Mouse (Mus musculus) ovary, postnatal 10 days (tissue): ENCODE results near the gene Tpm4.
"Not testable (repeated sequence)": the region's sequence is repeated elsewhere in the genome, so short reads cannot be mapped to it uniquely, and the experiment has no call there.

Source experiments
- DNase-seq: peaks from one replicate; pipeline ENCODE4 v3.0.0; 2022; ENCODE audit warnings: low spot score

The Tpm4 gene

DNA sequence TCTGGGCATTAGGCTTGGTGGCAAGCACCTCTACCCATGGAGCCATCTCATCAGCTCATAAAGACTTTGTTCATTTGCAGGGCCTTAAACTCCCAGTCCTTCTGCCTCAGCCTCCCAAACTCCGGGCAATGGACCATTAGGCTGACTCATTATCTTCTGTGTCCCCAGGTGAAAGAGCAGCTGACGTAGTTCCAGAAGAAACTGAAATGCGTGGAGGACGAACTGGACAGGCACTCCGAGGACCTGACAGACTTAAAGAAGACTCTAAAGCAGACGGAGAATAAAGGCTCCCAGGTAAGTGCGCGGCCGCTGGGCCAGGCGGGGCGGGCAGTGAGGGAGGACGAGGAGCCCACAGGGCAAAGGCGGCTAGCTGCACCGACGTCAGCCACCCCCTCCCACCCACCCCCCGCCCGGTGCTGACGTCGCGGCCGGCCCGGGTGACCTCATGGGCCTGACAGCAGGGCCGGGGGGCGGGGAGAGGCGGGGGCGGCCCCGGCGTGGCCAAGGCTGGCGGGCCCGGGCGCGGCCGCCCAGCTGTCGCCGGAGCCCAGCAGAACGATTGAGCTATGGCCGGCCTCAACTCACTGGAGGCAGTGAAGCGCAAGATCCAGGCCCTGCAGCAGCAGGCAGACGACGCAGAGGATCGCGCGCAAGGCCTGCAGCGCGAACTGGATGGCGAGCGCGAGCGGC lies at the start of gene Tpm4:
Gene Tpm4 (plus strand): TSS at position 220 of the 690 bp plus-strand sequence.
- DNase-seq = peak; percentile 55

DNA sequence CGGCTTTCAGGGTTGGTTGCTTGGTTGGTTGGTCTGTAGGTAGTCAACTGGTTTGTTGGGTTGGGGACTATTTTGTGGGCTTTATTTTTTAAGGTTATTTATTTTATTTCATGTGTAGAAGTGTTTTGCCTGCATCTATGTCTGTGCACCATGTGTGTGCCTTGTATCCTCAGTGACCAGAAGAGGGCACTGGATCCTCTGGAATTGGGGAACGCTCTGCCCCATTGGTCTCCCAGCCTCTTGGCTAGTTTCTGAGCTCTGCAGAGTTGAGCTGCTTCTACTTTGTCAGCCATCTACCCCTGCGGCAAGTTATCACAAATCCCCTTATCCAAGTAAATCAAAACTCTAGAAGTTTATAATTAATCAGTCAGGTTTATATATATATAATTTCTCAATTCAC lies 47.2 kb upstream of the Tpm4 start:
- DNase-seq = not testable (repeated sequence)

DNA sequence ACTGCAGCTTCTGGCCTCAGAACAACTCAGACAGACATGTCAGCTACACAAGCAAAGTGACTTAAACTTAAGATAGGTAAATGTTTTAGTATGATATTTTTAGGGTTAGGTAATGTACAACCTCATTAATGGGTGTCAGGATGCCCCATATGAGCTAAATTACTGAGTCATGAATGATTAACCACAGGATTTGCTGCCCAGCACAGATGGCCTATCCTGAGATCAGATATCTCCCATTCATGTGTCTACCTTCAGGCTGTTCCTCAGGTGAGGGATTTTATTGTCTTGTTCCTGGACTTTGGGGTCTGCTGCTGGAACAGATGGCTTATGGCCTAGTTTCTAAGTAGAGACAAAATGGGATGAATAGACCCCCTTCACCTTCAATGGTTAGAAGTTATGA lies 38.1 kb upstream of the Tpm4 start:
- not testable (repeated sequence) for DNase-seq

DNA sequence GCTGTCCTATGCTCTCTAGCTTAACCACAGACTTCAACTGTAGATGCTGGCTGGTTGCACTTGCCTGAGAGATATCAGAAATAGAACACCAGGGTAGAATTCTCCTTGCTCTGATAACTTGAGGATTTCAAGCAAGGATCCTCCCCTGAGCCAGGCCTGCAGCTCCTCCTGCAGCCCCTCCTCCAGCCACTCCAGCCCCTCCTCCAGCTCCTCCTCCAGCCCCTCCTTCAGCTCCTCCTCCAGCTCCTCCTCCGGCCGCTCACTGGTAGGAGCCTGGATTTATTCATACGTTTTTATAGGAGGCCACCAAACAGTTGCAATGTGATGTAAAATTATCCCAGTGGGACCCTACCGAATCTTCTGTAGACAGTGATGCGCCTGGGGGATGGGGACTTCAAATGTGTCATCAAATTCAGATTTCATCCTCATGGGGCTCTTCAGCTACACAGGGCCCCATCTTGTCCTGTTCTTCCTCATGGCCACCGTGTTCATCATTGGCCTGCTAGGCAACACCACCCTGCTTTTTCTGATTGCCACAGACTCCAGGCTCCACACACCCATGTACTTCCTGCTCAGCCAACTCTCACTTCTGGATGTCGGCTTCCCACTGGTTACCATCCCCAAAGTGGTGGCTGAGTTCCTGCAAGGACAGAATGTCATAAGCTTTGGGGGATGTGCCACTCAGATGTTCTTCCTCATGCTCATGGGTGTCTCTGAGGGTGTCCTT lies 35.2 kb upstream of the Tpm4 start:
- DNase-seq = not testable (repeated sequence)

DNA sequence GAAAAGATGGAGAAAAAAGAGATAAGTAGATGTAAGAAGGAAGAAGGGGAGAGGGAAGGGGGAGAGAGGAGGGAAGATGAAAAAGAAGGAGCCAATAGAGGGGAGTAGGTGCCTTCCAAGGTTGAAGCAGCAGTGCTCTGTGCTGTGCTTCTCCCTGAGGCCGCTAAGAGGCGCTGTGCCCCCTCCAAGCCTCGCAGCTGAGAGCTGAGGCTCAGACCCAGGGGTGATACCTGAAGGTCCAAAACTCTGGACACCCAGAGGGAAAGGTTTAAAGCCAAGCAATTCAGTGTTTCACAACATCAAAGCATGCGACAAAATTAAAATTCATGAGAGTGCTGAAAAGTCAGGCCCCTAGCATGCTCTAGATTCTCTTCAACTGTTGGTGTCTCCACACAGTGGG lies 29.6 kb upstream of the Tpm4 start:
- DNase-seq = no peak

DNA sequence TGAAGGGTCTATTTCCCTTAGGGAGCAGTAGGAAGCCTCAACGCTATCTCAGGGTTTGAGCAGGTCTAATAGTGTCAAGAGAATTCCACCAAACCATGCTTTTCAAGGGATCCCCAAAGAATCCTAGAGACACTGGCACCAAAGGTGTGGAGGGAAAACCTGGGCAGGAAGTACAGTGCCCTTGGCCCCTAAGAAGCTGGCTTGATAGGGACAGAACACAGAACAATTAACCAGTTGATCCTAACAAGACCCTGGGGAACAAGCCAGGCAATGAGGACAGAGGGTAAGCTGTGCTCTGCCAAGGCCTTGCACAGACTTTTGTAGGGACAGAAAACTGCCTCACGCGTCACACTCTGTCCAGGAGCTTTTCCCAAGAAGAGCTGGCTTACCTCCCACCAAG lies 28.0 kb upstream of the Tpm4 start, which contains the start of gene Olfr374:
Gene Olfr374 (plus strand): TSS at position 301 of the 400 bp plus-strand sequence.
- no peak for DNase-seq

DNA sequence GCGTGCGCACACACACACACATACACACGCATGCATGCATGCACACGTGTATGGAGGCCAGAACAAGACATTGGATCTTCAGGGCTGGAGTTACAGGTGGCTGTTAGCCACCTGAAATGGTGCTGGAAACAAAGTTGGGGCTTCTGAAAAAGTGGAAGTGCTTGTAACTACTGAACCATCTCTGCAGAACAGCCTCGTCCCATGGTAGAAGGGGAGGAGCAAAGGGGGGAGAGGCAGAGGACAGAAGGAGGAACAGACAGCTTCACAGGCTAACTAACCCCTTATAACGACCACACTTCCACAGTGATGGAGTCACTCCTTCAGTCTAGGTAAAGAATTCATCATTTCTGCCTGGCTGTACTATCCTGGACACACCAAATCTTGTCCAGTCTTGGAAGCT lies 23.9 kb upstream of the Tpm4 start:
- DNase-seq = no peak

DNA sequence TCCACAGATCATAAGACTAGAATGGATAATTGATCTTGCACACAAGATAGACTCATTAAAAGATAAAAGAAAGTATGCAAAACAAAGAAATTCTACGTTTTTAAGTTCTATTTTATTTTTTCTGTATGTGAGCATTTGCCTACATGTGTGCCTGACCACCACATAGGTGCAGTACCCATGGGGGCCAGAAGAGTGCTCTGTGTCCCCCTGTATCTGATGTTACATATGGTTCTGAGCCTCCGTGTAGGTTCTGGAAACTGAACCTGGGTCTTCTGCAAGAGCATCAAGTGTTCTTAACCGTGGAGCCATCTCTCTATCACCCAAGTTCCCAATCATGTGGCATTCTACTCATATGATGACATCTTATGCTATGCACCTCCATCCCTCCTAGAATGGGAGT lies 22.3 kb upstream of the Tpm4 start:
- no peak for DNase-seq

DNA sequence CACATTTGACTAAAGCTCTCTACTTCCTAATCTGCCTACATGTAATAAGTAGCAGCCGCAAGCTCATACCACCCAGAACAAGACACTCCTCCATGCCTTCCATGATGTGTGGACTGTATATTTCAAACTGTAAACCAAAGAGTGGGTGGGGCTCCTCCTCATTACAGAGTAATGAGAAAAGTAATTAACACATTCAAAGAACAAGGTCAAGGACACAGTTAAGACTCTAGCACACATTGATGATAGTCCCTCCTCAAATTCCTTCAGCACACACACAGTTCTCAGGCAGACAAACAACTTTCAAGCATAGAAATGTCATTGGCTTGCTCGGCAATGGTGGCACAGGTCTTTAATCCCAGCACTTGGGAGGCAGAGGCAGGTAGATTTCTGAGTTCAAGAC lies 19.6 kb upstream of the Tpm4 start:
- no peak for DNase-seq

DNA sequence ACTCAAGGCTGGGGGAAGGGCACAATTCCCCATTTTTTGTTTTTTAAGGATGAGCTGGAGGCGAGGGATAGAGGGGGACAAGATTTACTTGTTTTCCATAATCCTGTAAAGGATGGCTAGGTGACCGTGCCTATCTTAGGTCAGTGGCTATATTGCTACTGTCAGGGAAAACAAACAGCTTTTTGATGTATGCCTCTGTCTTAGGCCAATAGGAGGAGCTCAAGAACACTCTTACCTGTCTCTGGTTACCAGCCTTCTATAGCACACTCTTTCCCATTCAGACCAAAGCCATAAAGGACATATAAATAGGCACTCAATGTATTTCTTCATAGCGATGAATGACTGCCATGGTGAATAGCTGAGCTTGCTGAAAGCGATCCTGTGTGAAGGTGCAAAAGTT lies 16.2 kb upstream of the Tpm4 start:
- no peak for DNase-seq

DNA sequence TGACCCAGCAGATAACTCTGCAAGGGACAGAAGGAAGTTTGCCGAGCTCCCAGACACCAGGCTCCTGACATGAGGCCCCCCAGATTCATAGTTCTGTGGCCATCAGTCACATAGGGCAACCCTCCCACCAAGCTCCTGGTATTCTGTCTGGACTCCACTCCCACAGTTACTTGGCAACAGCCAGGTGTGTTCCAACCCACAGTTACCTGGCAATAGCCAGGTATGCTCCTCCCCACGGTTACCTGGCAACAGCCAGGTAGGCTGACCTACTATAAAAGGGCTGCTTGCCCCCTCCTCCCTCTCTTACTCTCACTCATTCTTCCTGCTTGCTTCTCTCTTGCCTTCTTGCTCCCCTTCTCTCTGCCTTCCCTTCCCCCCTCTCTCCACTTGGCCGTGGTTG lies 13.3 kb upstream of the Tpm4 start:
- DNase-seq = not testable (repeated sequence)

DNA sequence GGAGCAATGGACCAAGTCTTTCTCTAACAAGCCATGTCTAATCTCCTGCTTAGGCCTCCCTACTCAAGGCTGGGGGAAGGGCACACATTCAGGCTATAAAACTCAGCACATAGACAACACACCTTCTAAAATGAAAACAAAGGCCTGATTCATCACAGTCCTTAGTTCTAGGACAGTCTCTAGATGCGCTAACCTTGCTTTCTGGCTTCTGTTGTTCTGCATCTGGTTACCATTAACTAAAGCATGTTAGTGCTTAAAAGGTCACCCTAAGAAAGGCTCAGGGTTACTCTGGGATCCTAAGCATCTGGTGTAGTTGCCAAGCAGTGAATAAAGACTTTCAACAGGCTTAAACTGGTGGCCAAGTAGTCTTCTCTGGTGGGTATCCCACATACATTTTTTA lies 12.8 kb upstream of the Tpm4 start:
- DNase-seq = no peak

DNA sequence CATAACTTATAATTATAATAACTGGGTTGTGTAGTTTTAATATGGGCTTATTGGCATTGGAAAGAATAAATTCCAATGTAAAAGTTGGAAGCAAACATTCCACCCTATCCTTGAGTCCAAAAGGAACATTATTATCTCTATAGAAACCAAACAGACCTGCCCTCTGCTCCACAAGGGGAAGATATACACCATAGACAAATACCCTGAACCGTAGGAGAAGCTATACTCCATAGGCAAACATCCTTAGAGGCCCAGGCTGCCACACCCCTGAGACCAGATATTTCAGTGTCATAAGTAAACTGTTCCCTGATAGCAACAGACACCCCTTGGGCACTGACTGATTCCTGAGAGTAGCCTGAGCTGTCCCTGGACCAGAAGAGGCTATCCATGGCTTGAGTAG lies 6.9 kb upstream of the Tpm4 start:
- no peak for DNase-seq

DNA sequence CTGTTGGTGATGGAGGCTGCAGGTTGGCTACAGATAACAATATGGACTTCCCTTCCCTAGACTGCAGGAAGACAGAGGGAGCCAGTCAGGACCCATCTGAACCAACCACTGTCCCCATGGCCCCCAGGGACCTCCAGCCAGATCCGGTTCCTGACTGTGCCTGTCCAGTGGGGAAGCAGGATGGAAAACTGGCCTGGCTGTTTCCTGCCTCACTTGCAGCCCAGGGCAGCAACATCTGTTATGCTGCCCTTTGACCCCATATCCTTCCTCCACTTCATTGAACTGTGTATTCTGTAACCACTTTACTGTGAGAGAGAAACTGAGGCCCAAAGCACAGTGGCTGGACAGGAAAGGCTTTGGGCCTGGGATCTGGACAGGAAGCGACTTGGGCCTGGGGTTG lies 3.5 kb upstream of the Tpm4 start:
- DNase-seq = no peak

DNA sequence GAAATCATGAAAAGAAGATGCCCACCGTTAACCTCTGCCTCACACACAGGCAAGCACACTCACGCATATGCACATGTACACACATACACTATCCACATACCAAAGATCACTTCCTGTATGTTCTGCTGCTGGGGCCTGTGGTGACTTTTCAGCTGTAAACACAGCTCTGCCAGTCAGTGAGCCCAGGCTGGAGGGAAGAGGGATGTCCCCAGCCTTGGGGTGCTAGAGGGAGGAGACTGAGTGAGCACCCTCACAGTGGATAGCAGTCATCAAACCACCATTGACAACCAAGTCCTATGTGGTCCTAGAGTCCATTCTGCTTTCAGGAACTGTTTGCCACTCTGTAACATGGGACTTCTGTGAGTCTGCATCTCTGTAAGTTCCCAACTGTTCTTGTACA lies 2.9 kb upstream of the Tpm4 start:
- DNase-seq = no peak

DNA sequence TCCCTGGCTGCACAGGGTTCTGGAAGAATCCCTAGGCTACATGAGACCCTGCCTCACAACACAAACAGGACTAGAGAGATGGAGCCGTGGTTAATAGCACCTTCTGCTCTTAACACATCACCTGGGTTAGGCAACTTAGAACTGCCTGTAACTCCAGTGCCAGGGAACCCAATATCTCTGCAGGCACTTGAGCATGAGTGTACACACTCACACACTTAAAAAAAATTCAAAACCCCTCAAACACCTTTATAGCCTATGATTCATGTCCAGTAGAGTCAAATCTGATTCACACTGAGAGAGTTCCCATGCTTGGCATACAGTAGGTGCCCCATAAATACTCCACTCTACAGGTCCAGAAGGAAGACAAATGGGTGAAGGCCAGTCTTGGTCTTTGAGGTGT lies 2.4 kb upstream of the Tpm4 start:
- DNase-seq = no peak

DNA sequence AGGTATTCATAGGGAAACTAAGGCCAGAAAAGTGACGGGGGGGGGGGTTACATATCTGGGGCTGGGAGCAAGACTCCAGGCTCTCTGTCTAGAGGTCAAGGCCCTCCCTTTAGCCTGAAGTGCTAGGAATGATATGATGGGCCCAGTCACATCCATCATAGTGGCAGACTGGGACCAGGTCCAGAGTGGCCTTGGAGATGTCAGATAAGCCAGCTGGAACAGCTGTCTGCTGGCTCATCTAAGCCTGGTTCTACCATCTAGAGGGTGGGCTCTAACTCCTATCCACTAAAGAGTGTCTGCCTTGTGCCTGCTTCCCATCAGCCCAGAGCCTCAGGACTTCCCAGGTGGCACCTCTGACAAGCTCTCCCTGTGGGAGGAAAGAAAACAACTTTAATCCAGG lies 1.9 kb upstream of the Tpm4 start:
- DNase-seq = no peak

DNA sequence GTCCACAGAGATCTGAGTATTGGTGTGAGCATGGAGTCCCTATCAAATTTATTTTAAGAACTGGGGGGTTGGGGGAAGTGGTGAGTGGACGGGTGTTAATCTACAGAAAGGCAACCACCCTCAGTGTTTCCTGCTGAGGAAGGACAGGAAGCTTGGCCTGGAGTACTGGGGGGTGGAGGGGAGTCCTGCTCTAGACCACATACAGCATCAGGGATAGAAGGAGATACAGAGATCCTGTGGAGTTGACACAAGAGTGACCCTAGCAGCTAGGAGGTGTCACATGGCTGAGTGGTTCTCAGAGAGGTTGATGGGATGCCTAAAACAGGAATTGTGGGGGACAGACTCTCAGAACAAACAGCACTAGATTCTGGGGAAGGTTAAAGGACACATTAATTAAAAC lies 1.3 kb upstream of the Tpm4 start:
- no peak for DNase-seq

DNA sequence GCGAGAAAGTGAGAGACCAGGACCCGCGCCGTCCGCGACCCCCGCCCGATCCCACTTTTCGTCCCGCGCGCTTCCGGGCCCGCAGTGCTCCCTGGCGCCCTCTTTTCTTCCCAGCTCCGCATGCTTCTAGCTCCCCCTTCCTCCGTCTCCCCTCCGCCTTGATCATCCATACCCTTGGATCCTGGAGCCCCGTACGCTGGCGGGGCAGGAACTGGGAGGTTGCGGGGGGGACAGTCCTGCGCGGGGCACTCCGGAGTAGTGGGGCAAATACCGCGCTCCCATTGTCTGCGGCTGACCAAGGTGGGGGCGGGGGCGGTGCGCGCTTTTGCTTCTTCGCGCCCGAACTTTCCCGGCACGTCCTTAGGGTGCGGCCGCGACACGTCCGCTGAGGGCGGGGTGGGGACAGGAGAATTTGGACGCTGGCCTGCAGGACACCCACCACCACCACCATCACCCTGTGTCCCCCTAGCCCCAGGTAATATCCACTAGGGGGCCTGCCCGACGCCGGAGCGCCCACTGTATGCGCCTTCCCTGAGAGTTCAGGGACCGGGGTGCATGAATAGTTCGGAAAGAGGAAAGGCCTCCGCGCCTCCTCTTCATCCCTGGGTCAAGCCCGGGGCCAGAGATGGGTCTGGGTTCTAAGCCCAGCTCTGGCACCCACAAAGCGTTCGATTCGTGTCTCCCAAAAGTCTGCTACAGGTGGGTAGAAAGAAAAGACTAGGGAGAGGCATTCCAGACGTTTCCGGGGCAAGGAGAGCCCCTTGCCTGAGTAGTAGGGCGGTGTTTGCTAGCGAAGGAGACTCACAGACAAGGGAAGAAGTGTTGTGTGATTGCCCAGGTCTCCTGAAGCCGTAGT lies 899 bp downstream of the Tpm4 start:
- peak; percentile 27 for DNase-seq

DNA sequence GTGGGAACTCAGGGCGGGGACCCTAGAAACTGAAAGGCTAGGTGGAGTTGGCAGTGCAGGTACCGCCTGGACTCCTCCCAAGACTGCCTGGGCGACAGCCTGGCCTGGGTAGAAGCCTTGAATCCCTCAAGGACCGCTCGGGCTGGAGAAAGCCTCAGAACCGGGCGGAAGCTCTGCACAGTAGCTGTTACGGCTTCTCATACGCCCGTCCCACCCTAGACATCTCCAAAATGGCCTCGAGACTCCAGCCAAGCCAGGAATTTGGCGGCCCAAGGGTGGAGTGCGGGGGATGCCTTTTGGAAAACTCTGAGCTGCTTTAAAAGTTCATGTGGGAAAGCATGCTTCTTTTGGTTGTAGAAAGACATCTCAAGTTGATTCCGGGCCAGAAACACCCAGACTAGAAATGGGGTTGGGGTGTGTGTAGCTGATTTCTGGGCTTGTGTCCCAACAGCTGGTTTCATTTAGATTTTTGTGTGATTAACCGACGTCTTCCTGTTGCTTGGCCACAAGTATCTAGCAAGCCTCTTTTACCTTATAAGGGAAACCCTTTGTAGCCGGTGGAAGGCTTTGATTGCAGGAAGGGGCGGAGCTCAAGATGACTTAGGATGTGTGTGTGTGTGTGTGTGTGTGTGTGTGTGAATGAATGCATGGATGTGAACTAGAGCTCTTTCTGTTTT lies 1.7 kb downstream of the Tpm4 start:
- DNase-seq = peak; percentile 62

DNA sequence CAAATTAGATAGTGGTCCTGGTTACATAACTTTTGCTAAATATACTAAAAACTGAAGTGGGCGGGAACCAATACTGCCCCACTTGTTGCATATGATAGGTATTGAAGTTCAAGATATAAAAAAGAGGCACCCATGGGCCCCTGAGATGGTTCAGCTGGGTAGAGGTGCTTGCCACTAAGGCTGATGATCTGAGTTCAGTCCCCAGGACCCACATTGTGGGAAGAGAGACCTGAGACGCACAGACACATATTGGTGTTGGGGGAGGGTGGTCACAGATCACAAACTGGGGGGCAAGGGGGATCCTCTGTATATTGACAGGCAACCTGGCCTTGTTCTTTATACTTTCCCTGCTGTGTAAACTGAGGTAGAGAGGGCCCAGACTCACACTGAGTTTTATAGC lies 2.7 kb downstream of the Tpm4 start:
- no peak for DNase-seq

DNA sequence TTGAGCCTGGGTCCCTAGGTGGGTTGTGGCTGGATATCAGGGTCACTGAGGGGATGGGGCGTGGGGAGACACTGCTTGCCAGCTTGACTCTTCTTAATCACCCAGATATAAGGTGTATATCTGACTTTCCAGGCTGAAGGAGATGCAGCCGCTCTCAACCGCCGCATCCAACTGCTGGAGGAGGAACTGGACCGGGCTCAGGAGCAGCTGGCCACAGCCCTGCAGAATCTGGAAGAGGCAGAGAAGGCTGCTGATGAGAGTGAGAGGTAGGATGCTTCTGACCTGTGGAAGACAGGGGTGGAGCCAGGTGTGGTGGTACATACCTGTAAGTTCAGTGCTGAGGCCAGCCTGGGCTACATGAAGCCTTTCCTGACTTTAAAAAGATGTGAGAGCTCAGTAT lies 3.7 kb downstream of the Tpm4 start:
- no peak for DNase-seq
